Mouse (Mus musculus): Measurements from ENCODE around the gene Sap18. TPM values are rescaled to one million over a fixed set of nuclear protein-coding genes. Genes with fewer than 3 reads are reported as not detected.
A peak's percentile ranks its signal among the peaks of the same experiment; 100 is the strongest.
"Not testable (repeated sequence)": the region's sequence is repeated elsewhere in the genome, so short reads cannot be mapped to it uniquely, and the experiment has no call there.

Gene Sap18
- total RNA-seq, 2 experiments from 2014 or later = 39.3 to 45.4 TPM

- intact Hi-C loops (cut with DNase I) = no loop called here
- peak in 1 of 2 experiments; percentile 22 for DNase-seq (ENCODE audit: low spot score in 2 of 2)
Measured at GRCm38 (mm10) chr14:57811844-57812243, 13.9 kb downstream of the Sap18 start.

GRCm38 (mm10) chr14:57820839-57821238 lies 22.9 kb downstream of the Sap18 start:
- DNase-seq (ENCODE audit: low spot score in 2 of 2) = no peak
- intact Hi-C loops (cut with DNase I) = no loop called here

GRCm38 (mm10) chr14:57825788-57826751 lies 28.1 kb downstream of the Sap18 start, which contains the start of the genes Ska3 and Mrpl57:
Ska3 (minus strand) TSS chr14:57826185.
Mrpl57 (plus strand) TSS chr14:57826234.
- intact Hi-C loops (cut with DNase I) = no loop called here
- peak; percentile 91 to 93 for DNase-seq (ENCODE audit: low spot score in 2 of 2)

- no peak for DNase-seq (ENCODE audit: low spot score in 2 of 2)
- intact Hi-C loops (cut with DNase I) = no loop called here
Measured at GRCm38 (mm10) chr14:57827284-57827683, 29.3 kb downstream of the Sap18 start.

GRCm38 (mm10) chr14:57833526-57833925 lies 35.5 kb downstream of the Sap18 start:
- no peak for DNase-seq (ENCODE audit: low spot score in 2 of 2)
- intact Hi-C loops (cut with DNase I) = no loop called here

GRCm38 (mm10) chr14:57835157-57835556 lies 37.2 kb downstream of the Sap18 start:
- DNase-seq (ENCODE audit: low spot score in 2 of 2) = no peak
- intact Hi-C loops (cut with DNase I) = no loop called here

- DNase-seq (ENCODE audit: low spot score in 2 of 2) = no peak
- intact Hi-C loops (cut with DNase I) = no loop called here
Measured at GRCm38 (mm10) chr14:57844535-57844934, 46.6 kb downstream of the Sap18 start.

- DNase-seq (ENCODE audit: low spot score in 2 of 2); intact Hi-C loops (cut with DNase I): not testable (repeated sequence)
Measured at GRCm38 (mm10) chr14:57848061-57848460, 50.1 kb downstream of the Sap18 start.

- intact Hi-C loops (cut with DNase I) = no loop called here
- no peak for DNase-seq (ENCODE audit: low spot score in 2 of 2)
Measured at GRCm38 (mm10) chr14:57848646-57849045, 50.7 kb downstream of the Sap18 start.

GRCm38 (mm10) chr14:57850330-57850729 lies 52.4 kb downstream of the Sap18 start:
- intact Hi-C loops (cut with DNase I) = no loop called here

GRCm38 (mm10) chr14:57852961-57853360 lies 55.0 kb downstream of the Sap18 start:
- DNase-seq (ENCODE audit: low spot score in 2 of 2) = no peak

More at GRCm38 (mm10) chr14:57850330-57850729, 52.4 kb downstream of the Sap18 start:
- no peak for DNase-seq (ENCODE audit: low spot score in 2 of 2)

GRCm38 (mm10) chr14:57856037-57856436 lies 58.1 kb downstream of the Sap18 start:
- intact Hi-C loops (cut with DNase I); DNase-seq (ENCODE audit: low spot score in 2 of 2): not testable (repeated sequence)

More at GRCm38 (mm10) chr14:57852961-57853360, 55.0 kb downstream of the Sap18 start:
- intact Hi-C loops (cut with DNase I) = no loop called here

Small RNAs within 50 kb of the gene (microRNA-seq; reads per million reads assigned to microRNA genes)
- gene Mir3077 = 1.5 reads per million

Other genes starting within 250 kb of the Sap18 start
- 10 to 100 TPM; 33.1 to 38.1 TPM for gene Eef1akmt1, start 226.6 kb upstream of the Sap18 start, total RNA-seq (2021)
- gene Xpo4, start 132.8 kb upstream of the Sap18 start, total RNA-seq (2021) = 10 to 100 TPM; 11.3 to 14.8 TPM
- not detected for gene Gm49361, start 52.1 kb upstream of the Sap18 start, total RNA-seq (2021)
- gene Lats2, start 39.8 kb upstream of the Sap18 start, total RNA-seq (2021) = 10 to 100 TPM; 17.0 to 20.2 TPM
- gene Ska3, start 28.0 kb downstream of the Sap18 start, total RNA-seq (2021) = 1 to 10 TPM in 1 of 2 experiments, under 1 TPM in 1; 0.57 to 1.7 TPM
- gene Mrpl57, start 28.1 kb downstream of the Sap18 start, total RNA-seq (2021) = 10 to 100 TPM; 60.8 to 74.5 TPM
- gene Zdhhc20, start 92.1 kb downstream of the Sap18 start, total RNA-seq (2021) = 10 to 100 TPM; 31.0 to 42.4 TPM
- gene Micu2, start 201.1 kb downstream of the Sap18 start, total RNA-seq (2021) = 10 to 100 TPM; 21.1 to 30.1 TPM

Data from left cerebral cortex, postnatal 36 days (tissue).